8 mouse cellular contexts compared by ENCODE assay signal in genomic region chr9:55110059-55110834, GRCm38 (mm10). TPM values are rescaled to one million over a fixed set of nuclear protein-coding genes. Genes with fewer than 3 reads are reported as not detected.
A peak's percentile ranks its signal among the peaks of the same experiment; 100 is the strongest.
DNase-seq lines count a peak whose midpoint lies in the region; ATAC-seq and TF ChIP-seq lines count a peak whose summit lies in the region.

No protein-coding gene starts in this region.

- H3K4me1 ChIP-seq in hindbrain, postnatal 0 days (ENCODE audit: insufficient read depth, low read length): no peaks in the 10 kb centered on the region

- no peaks in the 10 kb centered on the region for H3K36me3 ChIP-seq in hindbrain, postnatal 0 days (ENCODE audit: insufficient read depth, low read length)

- H3K4me3 ChIP-seq in gastrocnemius, adult 2 months: no peak overlapping the region
- no peak overlapping the region for H3K4me3 ChIP-seq in hindbrain, postnatal 0 days (ENCODE audit: low read length)

- no peaks in the 10 kb centered on the region for H3K27me3 ChIP-seq in hindbrain, postnatal 0 days (ENCODE audit: insufficient read depth, low read length)

- ATAC-seq in common myeloid progenitor, adult 5-6 weeks (replicated peaks; ENCODE audit: low read depth, poor library complexity, severe bottlenecking): peak; percentile 100
- peak; percentile 95 for ATAC-seq in hindbrain, postnatal 0 days

- WGBS in hindbrain, postnatal 0 days: 32% methylated on average over 16 of the region's 16 CpGs

- intact Hi-C loops in gastrocnemius, adult 2 months (cut with DNase I): loop anchor here (1.0 to 5.0 kb wide), 3 partner anchors 86 to 373 kb away; no protein-coding TSS in a partner anchor

- peak; percentile 82 for TF ChIP-seq CTCF in gastrocnemius, adult 2 months (IDR thresholded peaks at IDR 0.05)
- peak; percentile 92 for TF ChIP-seq CTCF in hindbrain, postnatal 0 days (IDR thresholded peaks at IDR 0.05; ENCODE audit: low read depth)

- H3K4me2 ChIP-seq in hindbrain, postnatal 0 days (ENCODE audit: low read depth, low read length): no peak overlapping the region

- DNase-seq in ZHBTc4 (ENCODE audit: low read depth, low spot score): peak; percentile 96
- peak; percentile 87 for DNase-seq in gastrocnemius, adult 2 months
- peak; percentile 95 for DNase-seq in hindbrain, postnatal 0 days (ENCODE audit: low spot score)
- peak; percentile 86 to 93 for DNase-seq in left cerebral cortex, adult 18-20 months (ENCODE audit: low spot score in 2 of 2)
- peak; percentile 84 to 89 for DNase-seq in lung, postnatal 4 days
- DNase-seq in right cerebral cortex, adult 2 months (ENCODE audit: low spot score in 2 of 2): peak; percentile 90 to 93
- peak; percentile 54 for DNase-seq in urinary bladder, postnatal 10 days (ENCODE audit: low spot score)

- no peak overlapping the region for H3K27ac ChIP-seq in gastrocnemius, adult 2 months
- no peak overlapping the region for H3K27ac ChIP-seq in hindbrain, postnatal 0 days

- H3K9ac ChIP-seq in hindbrain, postnatal 0 days (replicated peaks; ENCODE audit: low read length): no peak overlapping the region

- no peaks in the 10 kb centered on the region for H3K9me3 ChIP-seq in hindbrain, postnatal 0 days (ENCODE audit: low read length)

RNA-seq across cellular contexts. Expression of gene Ube2q2, which starts 38.4 kb away (rescaled TPM):
- 49.5 and 59.2 TPM in 2 replicates for total RNA-seq in common myeloid progenitor, adult 5-6 weeks (2017)
- total RNA-seq in gastrocnemius, adult 2 months (2021): 10 to 100 TPM; 31.9 to 41.0 TPM
- 23.5 and 24.7 TPM in 2 replicates for total RNA-seq in hindbrain, postnatal 0 days (2014; rRNA removed)
- polyA plus RNA-seq in hindbrain, postnatal 0 days (2015; fragmentation: Nextera tagmentation; extraction: Ambion mirVana): 33.0 and 35.5 TPM in 2 replicates
- total RNA-seq in left cerebral cortex, adult 18-20 months (2021): 10 to 100 TPM; 70.0 to 75.6 TPM
